Mouse (Mus musculus): ENCODE measurements around the gene Nrg3. TPM values are rescaled to one million over a fixed set of nuclear protein-coding genes. Genes with fewer than 3 reads are reported as not detected.

Gene Nrg3
- polyA plus RNA-seq, 1 experiment = 0.05 TPM

- TF ChIP-seq POLR2A (IDR thresholded peaks at IDR 0.05; ENCODE audit: low read depth, low read length) (no peak), CTCF (conservative IDR thresholded peaks at IDR 0.05; ENCODE audit: insufficient read depth, insufficient read length, low read depth, low read length) (no peak)
These were observed 904.7 kb downstream of the Nrg3 start for GRCm38 (mm10) chr14:38568184-38568583.

GRCm38 (mm10) chr14:38566182-38566581 lies 906.7 kb downstream of the Nrg3 start:
- Histone ChIP-seq H3K27me3 (replicated peaks; ENCODE audit: control insufficient read depth, insufficient read depth, low read length) (no peaks in the 10 kb centered on the region), H3K36me3 (ENCODE audit: control insufficient read depth, insufficient read depth, low read length) (no peaks in the 10 kb centered on the region), H3K27ac (ENCODE audit: insufficient read depth, low read depth, low read length) (no peak overlapping the region), H3K4me1 (ENCODE audit: control insufficient read depth, insufficient read depth, low read length) (no peaks in the 10 kb centered on the region), H3K4me3 (ENCODE audit: insufficient read depth, low read depth, low read length) (no peak overlapping the region)
- no peak for TF ChIP-seq POLR2A (IDR thresholded peaks at IDR 0.05; ENCODE audit: low read depth, low read length)
- TF ChIP-seq CTCF (conservative IDR thresholded peaks at IDR 0.05; ENCODE audit: insufficient read depth, insufficient read length, low read depth, low read length) = no peak
- 77% methylated on average over 3 of the region's 3 CpGs for WGBS
- no peak for DNase-seq

More at GRCm38 (mm10) chr14:38568184-38568583, 904.7 kb downstream of the Nrg3 start:
- Histone ChIP-seq H3K36me3 (ENCODE audit: control insufficient read depth, insufficient read depth, low read length) (no peaks in the 10 kb centered on the region), H3K27ac (ENCODE audit: insufficient read depth, low read depth, low read length) (no peak overlapping the region), H3K27me3 (replicated peaks; ENCODE audit: control insufficient read depth, insufficient read depth, low read length) (no peaks in the 10 kb centered on the region), H3K4me3 (ENCODE audit: insufficient read depth, low read depth, low read length) (no peak overlapping the region), H3K4me1 (ENCODE audit: control insufficient read depth, insufficient read depth, low read length) (no peaks in the 10 kb centered on the region)
- DNase-seq = no peak
- WGBS = 76% methylated on average over 1 of the region's 1 CpGs

- no peaks in the 10 kb centered on the region for H3K4me1 ChIP-seq (ENCODE audit: control insufficient read depth, insufficient read depth, low read length)
- no peak for DNase-seq
- no peak for TF ChIP-seq CTCF (conservative IDR thresholded peaks at IDR 0.05; ENCODE audit: insufficient read depth, insufficient read length, low read depth, low read length)
- no peak for TF ChIP-seq POLR2A (IDR thresholded peaks at IDR 0.05; ENCODE audit: low read depth, low read length)
- no peak overlapping the region for H3K27ac ChIP-seq (ENCODE audit: insufficient read depth, low read depth, low read length)
- WGBS = 69% methylated on average over 1 of the region's 1 CpGs
- H3K36me3 ChIP-seq (ENCODE audit: control insufficient read depth, insufficient read depth, low read length) = no peaks in the 10 kb centered on the region
- H3K27me3 ChIP-seq (replicated peaks; ENCODE audit: control insufficient read depth, insufficient read depth, low read length) = no peaks in the 10 kb centered on the region; the same call in 1 of the 2 replicates
- H3K4me3 ChIP-seq (ENCODE audit: insufficient read depth, low read depth, low read length) = no peak overlapping the region
These were observed 918.3 kb downstream of the Nrg3 start for GRCm38 (mm10) chr14:38554636-38555035.

GRCm38 (mm10) chr14:38547257-38547656 lies 925.6 kb downstream of the Nrg3 start:
- Histone ChIP-seq H3K27me3 (replicated peaks; ENCODE audit: control insufficient read depth, insufficient read depth, low read length) (no peaks in the 10 kb centered on the region), H3K4me3 (ENCODE audit: insufficient read depth, low read depth, low read length) (no peak overlapping the region), H3K4me1 (ENCODE audit: control insufficient read depth, insufficient read depth, low read length) (no peaks in the 10 kb centered on the region), H3K36me3 (ENCODE audit: control insufficient read depth, insufficient read depth, low read length) (no peaks in the 10 kb centered on the region), H3K27ac (ENCODE audit: insufficient read depth, low read depth, low read length) (no peak overlapping the region)
- DNase-seq = no peak
- no peak for TF ChIP-seq CTCF (conservative IDR thresholded peaks at IDR 0.05; ENCODE audit: insufficient read depth, insufficient read length, low read depth, low read length)
- TF ChIP-seq POLR2A (IDR thresholded peaks at IDR 0.05; ENCODE audit: low read depth, low read length) = no peak
- WGBS = 85% methylated on average over 2 of the region's 2 CpGs

- WGBS = 96% methylated on average over 1 of the region's 1 CpGs
- Histone ChIP-seq H3K27ac (ENCODE audit: insufficient read depth, low read depth, low read length) (no peak overlapping the region), H3K27me3 (replicated peaks; ENCODE audit: control insufficient read depth, insufficient read depth, low read length) (no peaks in the 10 kb centered on the region), H3K4me3 (ENCODE audit: insufficient read depth, low read depth, low read length) (no peak overlapping the region), H3K36me3 (ENCODE audit: control insufficient read depth, insufficient read depth, low read length) (no peaks in the 10 kb centered on the region), H3K4me1 (ENCODE audit: control insufficient read depth, insufficient read depth, low read length) (no peaks in the 10 kb centered on the region)
- DNase-seq = no peak
- TF ChIP-seq CTCF (conservative IDR thresholded peaks at IDR 0.05; ENCODE audit: insufficient read depth, insufficient read length, low read depth, low read length) = no peak
- TF ChIP-seq POLR2A (IDR thresholded peaks at IDR 0.05; ENCODE audit: low read depth, low read length) = no peak
These were observed 937.7 kb downstream of the Nrg3 start for GRCm38 (mm10) chr14:38535181-38535580.

- TF ChIP-seq CTCF (conservative IDR thresholded peaks at IDR 0.05; ENCODE audit: insufficient read depth, insufficient read length, low read depth, low read length) (no peak), POLR2A (IDR thresholded peaks at IDR 0.05; ENCODE audit: low read depth, low read length) (no peak)
- no peak overlapping the region for H3K4me3 ChIP-seq (ENCODE audit: insufficient read depth, low read depth, low read length)
- no peaks in the 10 kb centered on the region for H3K4me1 ChIP-seq (ENCODE audit: control insufficient read depth, insufficient read depth, low read length)
- no peaks in the 10 kb centered on the region for H3K27me3 ChIP-seq (replicated peaks; ENCODE audit: control insufficient read depth, insufficient read depth, low read length)
- DNase-seq = no peak
- no peak overlapping the region for H3K27ac ChIP-seq (ENCODE audit: insufficient read depth, low read depth, low read length)
- no peaks in the 10 kb centered on the region for H3K36me3 ChIP-seq (ENCODE audit: control insufficient read depth, insufficient read depth, low read length)
These were observed 939.4 kb downstream of the Nrg3 start for GRCm38 (mm10) chr14:38533495-38533894.

- H3K27ac ChIP-seq (ENCODE audit: insufficient read depth, low read depth, low read length) = no peak overlapping the region
- DNase-seq = no peak
- no peaks in the 10 kb centered on the region for H3K27me3 ChIP-seq (replicated peaks; ENCODE audit: control insufficient read depth, insufficient read depth, low read length)
- H3K36me3 ChIP-seq (ENCODE audit: control insufficient read depth, insufficient read depth, low read length) = no peaks in the 10 kb centered on the region
- H3K4me1 ChIP-seq (ENCODE audit: control insufficient read depth, insufficient read depth, low read length) = no peaks in the 10 kb centered on the region
- 62% methylated on average over 5 of the region's 5 CpGs for WGBS
- TF ChIP-seq CTCF (conservative IDR thresholded peaks at IDR 0.05; ENCODE audit: insufficient read depth, insufficient read length, low read depth, low read length) = no peak
- no peak for TF ChIP-seq POLR2A (IDR thresholded peaks at IDR 0.05; ENCODE audit: low read depth, low read length)
- H3K4me3 ChIP-seq (ENCODE audit: insufficient read depth, low read depth, low read length) = no peak overlapping the region
These were observed 956.7 kb downstream of the Nrg3 start for GRCm38 (mm10) chr14:38516232-38516631.

- WGBS = 88% methylated on average over 2 of the region's 2 CpGs
- no peaks in the 10 kb centered on the region for H3K4me1 ChIP-seq (ENCODE audit: control insufficient read depth, insufficient read depth, low read length)
- no peak overlapping the region for H3K27ac ChIP-seq (ENCODE audit: insufficient read depth, low read depth, low read length)
- TF ChIP-seq CTCF (conservative IDR thresholded peaks at IDR 0.05; ENCODE audit: insufficient read depth, insufficient read length, low read depth, low read length) (no peak), POLR2A (IDR thresholded peaks at IDR 0.05; ENCODE audit: low read depth, low read length) (no peak)
- no peak for DNase-seq
- no peaks in the 10 kb centered on the region for H3K36me3 ChIP-seq (ENCODE audit: control insufficient read depth, insufficient read depth, low read length)
- no peak overlapping the region for H3K4me3 ChIP-seq (ENCODE audit: insufficient read depth, low read depth, low read length)
- H3K27me3 ChIP-seq (replicated peaks; ENCODE audit: control insufficient read depth, insufficient read depth, low read length) = no peaks in the 10 kb centered on the region
These were observed 963.9 kb downstream of the Nrg3 start for GRCm38 (mm10) chr14:38509016-38509415.

All from kidney, adult 2 months (tissue).